Mouse (Mus musculus) MEL (cell line): ENCODE measurements around the gene Rnf151.

Experiments used
- CTCF ChIP-seq, 3 experiments: IDR thresholded peaks in 2 of 3; conservative IDR thresholded peaks in 1 of 3; 2 replicates each; pipeline ENCODE4 v1.5.1; 2011 to 2012; ENCODE audit warnings: low read length in 3 of 3, low read depth in 2 of 3, mild to moderate bottlenecking in 2 of 3, improper control_type of control experiment in 1 of 3, inconsistent platforms in 1 of 3, mixed read lengths in 1 of 3, moderate library complexity in 1 of 3; ENCODE audit not compliant: control insufficient read depth in 1 of 3, insufficient read depth in 1 of 3, poor library complexity in 1 of 3, severe bottlenecking in 1 of 3
- HCFC1 ChIP-seq: IDR thresholded peaks from 2 replicates; pipeline ENCODE4 v1.6.1; 2012; ENCODE audit warnings: low read depth, mild to moderate bottlenecking, inconsistent platforms, low read length, improper control_type of control experiment, moderate library complexity
- MYC ChIP-seq: IDR thresholded peaks from 2 replicates; pipeline ENCODE4 v1.6.1; 2011; ENCODE audit warnings: low read depth, mild to moderate bottlenecking, low read length, improper control_type of control experiment, moderate library complexity
- POLR2A ChIP-seq, 2 experiments: IDR thresholded peaks; 2 replicates each; pipeline ENCODE4 v1.6.1; 2011 to 2012; ENCODE audit warnings: low read length in 2 of 2, mild to moderate bottlenecking in 2 of 2, control low read depth in 1 of 2, improper control_type of control experiment in 1 of 2, low read depth in 1 of 2, moderate library complexity in 1 of 2; ENCODE audit not compliant: control insufficient read depth in 1 of 2, insufficient read depth in 1 of 2, poor library complexity in 1 of 2
- TBP ChIP-seq: IDR thresholded peaks from 2 replicates; pipeline ENCODE4 v1.8.0; 2011; ENCODE audit warnings: low read depth, low read length, improper control_type of control experiment
- ZMIZ1 ChIP-seq: IDR thresholded peaks from 2 replicates; pipeline ENCODE4 v1.6.1; 2012; ENCODE audit warnings: low read depth, mild to moderate bottlenecking, inconsistent platforms, low read length, improper control_type of control experiment, moderate library complexity

- no peak for TF ChIP-seq CTCF (IDR thresholded peaks at IDR 0.05 in 2 of 3, conservative IDR thresholded peaks at IDR 0.05 in 1 of 3; ENCODE audit: control insufficient read depth in 1 of 3, insufficient read depth in 1 of 3, low read depth in 2 of 3, low read length in 3 of 3, poor library complexity in 1 of 3, severe bottlenecking in 1 of 3)
- TF ChIP-seq HCFC1, result no peak
- no peak for TF ChIP-seq TBP
- no peak for TF ChIP-seq POLR2A (IDR thresholded peaks at IDR 0.05; ENCODE audit: control insufficient read depth in 1 of 2, insufficient read depth in 1 of 2, low read depth in 1 of 2, low read length in 2 of 2, poor library complexity in 1 of 2)
- no peak for TF ChIP-seq ZMIZ1
- TF ChIP-seq MYC, result no peak
Observed at GRCm38 (mm10) chr17:24761121-24761520, 43.3 kb upstream of the Rnf151 start.
